1 mouse cellular context compared by ENCODE assay signal in the genomic region with DNA sequence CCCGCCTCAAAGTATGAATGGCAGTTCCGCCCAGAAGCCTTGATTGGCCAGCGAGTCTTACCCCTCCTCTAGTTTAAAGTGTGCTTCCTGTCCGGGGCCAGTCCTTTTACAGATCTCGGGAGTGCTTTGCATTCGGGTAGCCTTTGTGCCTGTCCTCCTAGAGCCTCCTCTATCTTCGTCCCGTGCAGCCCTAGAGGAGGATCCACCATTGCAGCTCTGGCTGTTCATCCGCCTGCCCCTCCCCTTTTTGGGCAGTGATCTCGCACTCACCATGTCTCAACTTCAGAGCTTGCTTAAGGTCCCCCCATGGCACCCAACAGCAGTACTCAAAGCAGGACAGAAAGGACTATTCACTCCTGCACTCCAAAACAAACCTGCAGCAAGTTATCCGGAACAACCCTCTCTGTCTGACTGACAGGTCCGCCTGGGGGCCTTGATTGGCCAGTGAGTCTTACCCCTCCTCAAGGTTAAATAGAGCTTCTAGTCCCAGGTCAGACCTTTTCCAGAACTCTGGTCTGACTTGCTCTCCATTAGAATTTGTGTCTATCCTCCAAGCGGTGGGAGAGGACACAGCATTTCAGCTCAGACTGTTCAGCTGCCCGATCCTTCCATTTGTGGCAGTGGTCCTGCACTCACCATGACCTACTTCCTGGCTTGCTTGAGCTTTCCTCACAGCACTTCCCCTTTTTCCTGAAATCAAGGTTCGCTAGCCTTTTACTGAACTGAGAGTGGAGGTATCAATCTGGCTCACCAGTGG.
TF ChIP-seq lines count a peak whose summit lies in the region.

No protein-coding gene starts in this region.

TF ChIP-seq in CH12.LX, 34 proteins besides CTCF, POLR2A, EP300 and RAD21 (continued from another document):
- TF ChIP-seq NELFE (IDR thresholded peaks at IDR 0.05; ENCODE audit: low read depth, low read length) (peak; percentile 79), TCF12 (IDR thresholded peaks at IDR 0.05; ENCODE audit: low read depth, low read length) (peak; percentile 57), MXI1 (IDR thresholded peaks at IDR 0.05; ENCODE audit: low read depth, low read length) (peak; percentile 49; the same call in 1 of the 2 replicates), IRF4 (IDR thresholded peaks at IDR 0.05; ENCODE audit: low read depth, low read length) (0 out of 2 replicates have a peak, but pooled peaks have one; percentile 6), BHLHE40 (IDR thresholded peaks at IDR 0.05; ENCODE audit: low read depth, low read length) (peak; percentile 79), HCFC1 (IDR thresholded peaks at IDR 0.05; ENCODE audit: low read depth, low read length) (peak; percentile 21; the same call in 1 of the 2 replicates), ZMIZ1 (IDR thresholded peaks at IDR 0.05; ENCODE audit: low read depth, low read length) (peak; percentile 84)
